In genomic region chr5:113993031-113993486, GRCm38 (mm10) we compare ENCODE assay signal across 8 mouse cellular contexts. TPM values are rescaled to one million over a fixed set of nuclear protein-coding genes. Genes with fewer than 3 reads are reported as not detected.
DNase-seq lines count a peak whose midpoint lies in the region; ATAC-seq and TF ChIP-seq lines count a peak whose summit lies in the region.
"Had no signal": no experiment of that assay in that cellular context is flagged by ENCODE, and none has a peak within 500 bp of the region (broad histone marks: within the 10 kb centered on the region; RNA-seq: fewer than 3 reads in every experiment).

No protein-coding gene starts in this region.

- ATAC-seq in common myeloid progenitor, adult 5-6 weeks (replicated peaks; ENCODE audit: low read depth, poor library complexity, severe bottlenecking) = peak; percentile 18; the same call in 1 of the 2 replicates
- peak; percentile 77 for ATAC-seq in kidney, embryonic 15.5 days (replicated peaks; ENCODE audit: low FRiP score)

- H3K27me3 ChIP-seq in heart, adult 2 months (ENCODE audit: control insufficient read depth, insufficient read depth, low read length) = no peaks in the 10 kb centered on the region
- no peaks in the 10 kb centered on the region for H3K27me3 ChIP-seq in kidney, embryonic 15.5 days

- TF ChIP-seq CTCF in heart, adult 2 months (IDR thresholded peaks at IDR 0.05) = no peak

- TF ChIP-seq POLR2A in heart, adult 2 months (IDR thresholded peaks at IDR 0.05; ENCODE audit: insufficient read depth, low read depth, low read length) = no peak

- peak overlapping the region; percentile 77 for H3K4me2 ChIP-seq in kidney, embryonic 15.5 days

- H3K27ac ChIP-seq in heart, adult 2 months = peak overlapping the region; percentile 97
- peak overlapping the region; percentile 92 for H3K27ac ChIP-seq in kidney, embryonic 15.5 days

- peaks cover 17% of the 10 kb centered on the region for H3K4me1 ChIP-seq in heart, adult 2 months (ENCODE audit: control insufficient read depth, insufficient read depth, low read length)
- H3K4me1 ChIP-seq in kidney, embryonic 15.5 days = peaks cover 44% of the 10 kb centered on the region

- 0 out of 2 replicates have a peak, but pooled peaks cover 2% of the 10 kb centered on the region for H3K36me3 ChIP-seq in heart, adult 2 months (ENCODE audit: control insufficient read depth, insufficient read depth, low read length)
- peaks cover 11% of the 10 kb centered on the region for H3K36me3 ChIP-seq in kidney, embryonic 15.5 days

- H3K79me2 ChIP-seq in heart, adult 2 months (replicated peaks; ENCODE audit: control insufficient read depth, insufficient read depth, low read length) = peaks cover 1% of the 10 kb centered on the region; the same call in 1 of the 2 replicates

- intact Hi-C loops in heart, adult 2 months (cut with DNase I) = loop anchor here (2.0 to 5.0 kb wide), 3 partner anchors 18 to 221 kb away; partner anchors contain the start of genes Iscu and Sart3

- no peaks in the 10 kb centered on the region for H3K9me3 ChIP-seq in kidney, embryonic 15.5 days (replicated peaks)

- WGBS in heart, adult 2 months = under 1% methylated on average over 22 of the region's 22 CpGs
- under 1% methylated on average over 22 of the region's 22 CpGs for WGBS in kidney, embryonic 15.5 days

- peak; percentile 8 to 15 for DNase-seq in CD8-positive naive resting alpha-beta T cell, adult 2 months (ENCODE audit: low read depth in 2 of 2, low spot score in 2 of 2)
- peak; percentile 82 for DNase-seq in Muller cell, postnatal 12 days (ENCODE audit: inconsistent ontology term)
- DNase-seq in heart, adult 2 months = peak; percentile 73
- peak; percentile 68 for DNase-seq in lung, postnatal 10 days
- DNase-seq in right cerebral cortex, adult 2 months (ENCODE audit: low spot score in 2 of 2) = peak; percentile 40 to 42

- TF ChIP-seq EP300 in heart, adult 2 months (IDR thresholded peaks at IDR 0.05; ENCODE audit: insufficient read depth, low read depth, low read length) = no peak

- peak overlapping the region; percentile 100 for H3K9ac ChIP-seq in heart, adult 2 months (ENCODE audit: low read depth, low read length)
- H3K9ac ChIP-seq in kidney, embryonic 15.5 days = peak overlapping the region; percentile 81

- H3K4me3 ChIP-seq in heart, adult 2 months = peak overlapping the region; percentile 79
- peak overlapping the region; percentile 88 for H3K4me3 ChIP-seq in kidney, embryonic 15.5 days (replicated peaks)

RNA-seq across cellular contexts. Expression of gene Ssh1, which starts 0.6 kb away (rescaled TPM):
- 3.3 and 7.0 TPM in 2 replicates for total RNA-seq in common myeloid progenitor, adult 5-6 weeks (2017)
- 10 to 100 TPM; 13.4 to 15.2 TPM for total RNA-seq in heart, adult 2 months (2021)
- polyA plus RNA-seq in heart, adult 2 months (2012; rRNA removed) = 7.4 and 9.8 TPM in 2 replicates
- polyA plus RNA-seq in kidney, embryonic 15.5 days (2015; fragmentation: Nextera tagmentation; extraction: Ambion mirVana) = 14.7 and 18.3 TPM in 2 replicates

RNA-seq across cellular contexts. Expression of gene Dao, which starts 10.4 kb away (rescaled TPM):
- not detected in 2 replicates for total RNA-seq in common myeloid progenitor, adult 5-6 weeks (2017)
- total RNA-seq in heart, adult 2 months (2021) = not detected
- not detected in 2 replicates for polyA plus RNA-seq in heart, adult 2 months (2012; rRNA removed)
- 14.2 and 14.9 TPM in 2 replicates for polyA plus RNA-seq in kidney, embryonic 15.5 days (2015; fragmentation: Nextera tagmentation; extraction: Ambion mirVana)
- total RNA-seq: left cerebral cortex, postnatal 25 days had no signal

Comparison
In these comparisons a context has a peak if more than half of its experiments do, and no peak if none do; other contexts are left out.
1. Peak in every context shown above with its lines: DNase-seq, ATAC-seq, H3K4me3 ChIP-seq and H3K27ac ChIP-seq.
2. DNase-seq: peak in every context shown above with its lines; median percentile 82 in Muller cell, postnatal 12 days; 73 in heart, adult 2 months; 68 in lung, postnatal 10 days; 41 in right cerebral cortex, adult 2 months; 12 in CD8-positive naive resting alpha-beta T cell, adult 2 months.